Mouse (Mus musculus): ENCODE measurements at regions not wholly inside any gene's neighbourhood (a gene's known extent, or its start where the extent isn't known, plus 50 kb on each side); places are given as distances from the start of the nearest gene placed in this dataset.

GRCm38 (mm10) chr10:68347806-68348205 is 69.3 kb upstream of the Arid5b start:
- H3K4me2 ChIP-seq: no peak overlapping the region
- H3K9me3 ChIP-seq (replicated peaks; ENCODE audit: control insufficient read depth, low read length): peaks cover 3% of the 10 kb centered on the region
- no peak overlapping the region for H3K27ac ChIP-seq (ENCODE audit: low read depth, low read length)
- no peak for ATAC-seq (replicated peaks; ENCODE audit: insufficient number of reproducible peaks, low FRiP score, low TSS enrichment)
- H3K4me1 ChIP-seq (ENCODE audit: control insufficient read depth, insufficient read depth, low read length): peaks cover 2% of the 10 kb centered on the region; the same call in 1 of the 2 replicates
- no peaks in the 10 kb centered on the region for H3K27me3 ChIP-seq (ENCODE audit: control insufficient read depth, insufficient read depth, low read length)
- H3K4me3 ChIP-seq (ENCODE audit: low read depth, low read length): no peak overlapping the region
- 89% methylated on average over 7 of the region's 7 CpGs for WGBS (ENCODE audit: insufficient replicate concordance)
- H3K9ac ChIP-seq (ENCODE audit: low read depth, low read length): no peak overlapping the region
- no peaks in the 10 kb centered on the region for H3K36me3 ChIP-seq (ENCODE audit: control insufficient read depth, insufficient read depth, low read length)

GRCm38 (mm10) chr10:68344991-68345720 is 66.6 kb upstream of the Arid5b start:
- no peak overlapping the region for H3K4me2 ChIP-seq
- 79% methylated on average over 18 of the region's 18 CpGs for WGBS (ENCODE audit: insufficient replicate concordance)

GRCm38 (mm10) chr10:68344211-68344610 is 65.7 kb upstream of the Arid5b start:
- H3K9ac ChIP-seq (ENCODE audit: low read depth, low read length): no peak overlapping the region
- no peak overlapping the region for H3K4me3 ChIP-seq (ENCODE audit: low read depth, low read length)
- no peaks in the 10 kb centered on the region for H3K36me3 ChIP-seq (ENCODE audit: control insufficient read depth, insufficient read depth, low read length)
- no peak overlapping the region for H3K4me2 ChIP-seq
- H3K9me3 ChIP-seq (replicated peaks; ENCODE audit: control insufficient read depth, low read length): peaks cover 9% of the 10 kb centered on the region
- no peaks in the 10 kb centered on the region for H3K27me3 ChIP-seq (ENCODE audit: control insufficient read depth, insufficient read depth, low read length)
- H3K27ac ChIP-seq (ENCODE audit: low read depth, low read length): no peak overlapping the region
- no peak for ATAC-seq (replicated peaks; ENCODE audit: insufficient number of reproducible peaks, low FRiP score, low TSS enrichment)
- H3K4me1 ChIP-seq (ENCODE audit: control insufficient read depth, insufficient read depth, low read length): peaks cover 2% of the 10 kb centered on the region; the same call in 1 of the 2 replicates
- WGBS (ENCODE audit: insufficient replicate concordance): 91% methylated on average over 2 of the region's 2 CpGs

More at GRCm38 (mm10) chr10:68344991-68345720, 66.6 kb upstream of the Arid5b start:
- Histone ChIP-seq H3K27ac (ENCODE audit: low read depth, low read length) (no peak overlapping the region), H3K27me3 (ENCODE audit: control insufficient read depth, insufficient read depth, low read length) (no peaks in the 10 kb centered on the region), H3K4me3 (ENCODE audit: low read depth, low read length) (no peak overlapping the region), H3K9me3 (replicated peaks; ENCODE audit: control insufficient read depth, low read length) (peaks cover 9% of the 10 kb centered on the region), H3K36me3 (ENCODE audit: control insufficient read depth, insufficient read depth, low read length) (no peaks in the 10 kb centered on the region), H3K9ac (ENCODE audit: low read depth, low read length) (no peak overlapping the region), H3K4me1 (ENCODE audit: control insufficient read depth, insufficient read depth, low read length) (peaks cover 2% of the 10 kb centered on the region; the same call in 1 of the 2 replicates)
- ATAC-seq (replicated peaks; ENCODE audit: insufficient number of reproducible peaks, low FRiP score, low TSS enrichment): no peak

- 77% methylated on average over 5 of the region's 5 CpGs for WGBS (ENCODE audit: insufficient replicate concordance)
- H3K4me2 ChIP-seq: no peak overlapping the region
Observed at GRCm38 (mm10) chr10:68334054-68334453, 55.5 kb upstream of the Arid5b start.

More at GRCm38 (mm10) chr10:68334054-68334453, 55.5 kb upstream of the Arid5b start:
- no peaks in the 10 kb centered on the region for H3K27me3 ChIP-seq (ENCODE audit: control insufficient read depth, insufficient read depth, low read length)
- no peaks in the 10 kb centered on the region for H3K4me1 ChIP-seq (ENCODE audit: control insufficient read depth, insufficient read depth, low read length)
- no peaks in the 10 kb centered on the region for H3K9me3 ChIP-seq (replicated peaks; ENCODE audit: control insufficient read depth, low read length)
- ATAC-seq (replicated peaks; ENCODE audit: insufficient number of reproducible peaks, low FRiP score, low TSS enrichment): no peak
- H3K4me3 ChIP-seq (ENCODE audit: low read depth, low read length): no peak overlapping the region
- no peak overlapping the region for H3K27ac ChIP-seq (ENCODE audit: low read depth, low read length)
- H3K9ac ChIP-seq (ENCODE audit: low read depth, low read length): no peak overlapping the region
- no peaks in the 10 kb centered on the region for H3K36me3 ChIP-seq (ENCODE audit: control insufficient read depth, insufficient read depth, low read length)
